22 mouse cellular contexts compared by ENCODE assay signal in genomic region chr11:73280710-73281109, GRCm38 (mm10). TPM values are rescaled to one million over a fixed set of nuclear protein-coding genes. Genes with fewer than 3 reads are reported as not detected.
DNase-seq lines count a peak whose midpoint lies in the region; ATAC-seq and TF ChIP-seq lines count a peak whose summit lies in the region.
"Had no signal": no experiment of that assay in that cellular context is flagged by ENCODE, and none has a peak within 500 bp of the region (broad histone marks: within the 10 kb centered on the region; RNA-seq: fewer than 3 reads in every experiment).

No protein-coding gene starts in this region.

- H3K4me1 ChIP-seq in hindbrain, postnatal 0 days (ENCODE audit: insufficient read depth, low read length) = no peaks in the 10 kb centered on the region
- peaks cover 23% of the 10 kb centered on the region for H3K4me1 ChIP-seq in hindbrain, embryonic 10.5 days (replicated peaks)
- H3K4me1 ChIP-seq in midbrain, embryonic 16.5 days (ENCODE audit: control insufficient read depth, insufficient read depth, low read length) = peaks cover 3% of the 10 kb centered on the region; the same call in 1 of the 2 replicates
- no peaks in the 10 kb centered on the region for H3K4me1 ChIP-seq in midbrain, embryonic 13.5 days (replicated peaks)
- peaks cover 12% of the 10 kb centered on the region for H3K4me1 ChIP-seq in neural tube, embryonic 15.5 days

- H3K4me3 ChIP-seq in hindbrain, postnatal 0 days (ENCODE audit: low read length) = no peak overlapping the region
- H3K4me3 ChIP-seq in hindbrain, embryonic 10.5 days = no peak overlapping the region
- H3K4me3 ChIP-seq in midbrain, embryonic 16.5 days (ENCODE audit: low read depth, low read length) = no peak overlapping the region
- H3K4me3 ChIP-seq in midbrain, embryonic 13.5 days (replicated peaks) = no peak overlapping the region
- H3K4me3 ChIP-seq in neural tube, embryonic 15.5 days (replicated peaks) = no peak overlapping the region

- H3K9me3 ChIP-seq in hindbrain, postnatal 0 days (ENCODE audit: low read length) = no peaks in the 10 kb centered on the region
- no peaks in the 10 kb centered on the region for H3K9me3 ChIP-seq in hindbrain, embryonic 10.5 days
- H3K9me3 ChIP-seq in midbrain, embryonic 16.5 days (replicated peaks; ENCODE audit: control insufficient read depth, low read length, poor library complexity, severe bottlenecking) = no peaks in the 10 kb centered on the region
- H3K9me3 ChIP-seq in midbrain, embryonic 13.5 days = no peaks in the 10 kb centered on the region
- no peaks in the 10 kb centered on the region for H3K9me3 ChIP-seq in neural tube, embryonic 15.5 days (replicated peaks)
- H3K9me3 ChIP-seq: hindbrain, embryonic 12.5 days had no signal

- ATAC-seq in hindbrain, postnatal 0 days = no peak
- ATAC-seq in midbrain, embryonic 16.5 days = no peak
- ATAC-seq in midbrain, embryonic 13.5 days = no peak
- no peak for ATAC-seq in neural tube, embryonic 15.5 days (ENCODE audit: low FRiP score)

- H3K9ac ChIP-seq in hindbrain, postnatal 0 days (replicated peaks; ENCODE audit: low read length) = no peak overlapping the region
- no peak overlapping the region for H3K9ac ChIP-seq in midbrain, embryonic 16.5 days (ENCODE audit: low read depth, low read length)
- no peak overlapping the region for H3K9ac ChIP-seq in midbrain, embryonic 13.5 days (replicated peaks)
- no peak overlapping the region for H3K9ac ChIP-seq in neural tube, embryonic 15.5 days (replicated peaks)
- H3K9ac ChIP-seq: hindbrain, embryonic 12.5 days; liver, postnatal 0 days had no signal

- no peaks in the 10 kb centered on the region for H3K36me3 ChIP-seq in hindbrain, postnatal 0 days (ENCODE audit: insufficient read depth, low read length)
- no peaks in the 10 kb centered on the region for H3K36me3 ChIP-seq in hindbrain, embryonic 10.5 days
- no peaks in the 10 kb centered on the region for H3K36me3 ChIP-seq in midbrain, embryonic 16.5 days (ENCODE audit: control insufficient read depth, insufficient read depth, low read length)
- no peaks in the 10 kb centered on the region for H3K36me3 ChIP-seq in midbrain, embryonic 13.5 days
- no peaks in the 10 kb centered on the region for H3K36me3 ChIP-seq in neural tube, embryonic 15.5 days
- H3K36me3 ChIP-seq: hindbrain, embryonic 12.5 days had no signal

- H3K27ac ChIP-seq in hindbrain, postnatal 0 days = no peak overlapping the region
- H3K27ac ChIP-seq in hindbrain, embryonic 10.5 days = no peak overlapping the region
- no peak overlapping the region for H3K27ac ChIP-seq in midbrain, embryonic 16.5 days (ENCODE audit: low read length)
- no peak overlapping the region for H3K27ac ChIP-seq in midbrain, embryonic 13.5 days
- no peak overlapping the region for H3K27ac ChIP-seq in neural tube, embryonic 15.5 days (replicated peaks)
- H3K27ac ChIP-seq: hindbrain, embryonic 12.5 days; stomach, postnatal 0 days had no signal

- DNase-seq in hindbrain, postnatal 0 days (ENCODE audit: low spot score) = no peak
- DNase-seq in hindbrain, embryonic 10.5 days (ENCODE audit: low spot score) = no peak
- peak; percentile 33 for DNase-seq in induced T-regulatory cell, adult 2 months (ENCODE audit: low read depth)
- DNase-seq in testis, postnatal 10 days (ENCODE audit: low spot score) = no peak
- no peak for DNase-seq in cerebellum, adult 8-10 months
- DNase-seq: gastrocnemius, postnatal 25 days; kidney, adult 9 months; layer of hippocampus, adult 9-11 months; liver, postnatal 0 days had no signal

- WGBS in hindbrain, postnatal 0 days = 53% methylated on average over 5 of the region's 5 CpGs
- 63% methylated on average over 5 of the region's 5 CpGs for WGBS in hindbrain, embryonic 10.5 days
- 79% methylated on average over 5 of the region's 5 CpGs for WGBS in midbrain, embryonic 16.5 days
- WGBS in midbrain, embryonic 13.5 days = 87% methylated on average over 5 of the region's 5 CpGs
- WGBS in neural tube, embryonic 15.5 days = 62% methylated on average over 5 of the region's 5 CpGs

- H3K27me3 ChIP-seq in hindbrain, postnatal 0 days (ENCODE audit: insufficient read depth, low read length) = no peaks in the 10 kb centered on the region
- H3K27me3 ChIP-seq in hindbrain, embryonic 10.5 days (ENCODE audit: insufficient read depth, poor library complexity, severe bottlenecking) = no peaks in the 10 kb centered on the region
- no peaks in the 10 kb centered on the region for H3K27me3 ChIP-seq in midbrain, embryonic 16.5 days (ENCODE audit: control insufficient read depth, insufficient read depth, low read depth, low read length)
- no peaks in the 10 kb centered on the region for H3K27me3 ChIP-seq in midbrain, embryonic 13.5 days
- H3K27me3 ChIP-seq in neural tube, embryonic 15.5 days (replicated peaks) = no peaks in the 10 kb centered on the region
- H3K27me3 ChIP-seq: hindbrain, embryonic 12.5 days had no signal

- TF ChIP-seq CTCF in hindbrain, postnatal 0 days (IDR thresholded peaks at IDR 0.05; ENCODE audit: low read depth) = no peak

- H3K4me2 ChIP-seq in hindbrain, postnatal 0 days (ENCODE audit: low read depth, low read length) = peak overlapping the region; percentile 50; the same call in 1 of the 2 replicates
- H3K4me2 ChIP-seq in midbrain, embryonic 16.5 days (ENCODE audit: low read length) = peak overlapping the region; percentile 56; the same call in 1 of the 2 replicates
- no peak overlapping the region for H3K4me2 ChIP-seq in midbrain, embryonic 13.5 days (replicated peaks)
- H3K4me2 ChIP-seq in neural tube, embryonic 15.5 days = peak overlapping the region; percentile 66; the same call in 1 of the 2 replicates

RNA-seq across cellular contexts. Expression of gene Trpv3, which starts 13.5 kb away (rescaled TPM):
- total RNA-seq in hindbrain, postnatal 0 days (2014; rRNA removed) = 0.36 and 0.52 TPM in 2 replicates
- 0.24 and 0.30 TPM in 2 replicates for polyA plus RNA-seq in hindbrain, postnatal 0 days (2015; fragmentation: Nextera tagmentation; extraction: Ambion mirVana)
- 0.09 TPM in 1 of 2 replicates, not detected in the other for polyA plus RNA-seq in hindbrain, embryonic 10.5 days (2016; fragmentation: Nextera tagmentation; extraction: Ambion mirVana)
- 0.19 and 0.31 TPM in 2 replicates for polyA plus RNA-seq in midbrain, embryonic 16.5 days (2015; fragmentation: Nextera tagmentation; extraction: Ambion mirVana)
- not detected in 2 replicates for polyA plus RNA-seq in midbrain, embryonic 13.5 days (2015; fragmentation: Nextera tagmentation; extraction: Ambion mirVana)
- 0.20 and 0.29 TPM in 2 replicates for polyA plus RNA-seq in neural tube, embryonic 15.5 days (2015; fragmentation: Nextera tagmentation; extraction: Ambion mirVana)
- total RNA-seq: MEL had no signal

RNA-seq across cellular contexts. Expression of gene Trpv1, which starts 46.6 kb away (rescaled TPM):
- total RNA-seq in hindbrain, postnatal 0 days (2014; rRNA removed) = 0.63 and 1.6 TPM in 2 replicates
- 0.29 and 0.30 TPM in 2 replicates for polyA plus RNA-seq in hindbrain, postnatal 0 days (2015; fragmentation: Nextera tagmentation; extraction: Ambion mirVana)
- polyA plus RNA-seq in hindbrain, embryonic 10.5 days (2016; fragmentation: Nextera tagmentation; extraction: Ambion mirVana) = not detected in 2 replicates
- 0.20 and 0.38 TPM in 2 replicates for polyA plus RNA-seq in midbrain, embryonic 16.5 days (2015; fragmentation: Nextera tagmentation; extraction: Ambion mirVana)
- 0.18 and 0.22 TPM in 2 replicates for polyA plus RNA-seq in midbrain, embryonic 13.5 days (2015; fragmentation: Nextera tagmentation; extraction: Ambion mirVana)
- 2.0 and 2.4 TPM in 2 replicates for polyA plus RNA-seq in neural tube, embryonic 15.5 days (2015; fragmentation: Nextera tagmentation; extraction: Ambion mirVana)
- total RNA-seq: MEL; neutrophil, adult 5-6 weeks had no signal
- polyA plus RNA-seq: hindbrain, embryonic 12.5 days; midbrain, embryonic 14.5 days; spleen, adult 2 months had no signal

RNA-seq across cellular contexts. Expression of gene Aspa, which starts 48.7 kb away (rescaled TPM):
- 5.9 and 7.8 TPM in 2 replicates for total RNA-seq in hindbrain, postnatal 0 days (2014; rRNA removed)
- 7.3 and 8.3 TPM in 2 replicates for polyA plus RNA-seq in hindbrain, postnatal 0 days (2015; fragmentation: Nextera tagmentation; extraction: Ambion mirVana)
- polyA plus RNA-seq in hindbrain, embryonic 10.5 days (2016; fragmentation: Nextera tagmentation; extraction: Ambion mirVana) = 0.25 TPM in 1 of 2 replicates, not detected in the other
- 0.67 and 1.8 TPM in 2 replicates for polyA plus RNA-seq in midbrain, embryonic 16.5 days (2015; fragmentation: Nextera tagmentation; extraction: Ambion mirVana)
- polyA plus RNA-seq in midbrain, embryonic 13.5 days (2015; fragmentation: Nextera tagmentation; extraction: Ambion mirVana) = 0.36 and 0.40 TPM in 2 replicates
- polyA plus RNA-seq in neural tube, embryonic 15.5 days (2015; fragmentation: Nextera tagmentation; extraction: Ambion mirVana) = 3.4 and 4.0 TPM in 2 replicates

RNA-seq across cellular contexts. Expression of gene Gm49340, which starts 48.8 kb away (rescaled TPM):
- not detected in 2 replicates for total RNA-seq in hindbrain, postnatal 0 days (2014; rRNA removed)
- not detected in 2 replicates for polyA plus RNA-seq in hindbrain, postnatal 0 days (2015; fragmentation: Nextera tagmentation; extraction: Ambion mirVana)
- polyA plus RNA-seq in hindbrain, embryonic 10.5 days (2016; fragmentation: Nextera tagmentation; extraction: Ambion mirVana) = not detected in 2 replicates
- not detected in 2 replicates for polyA plus RNA-seq in midbrain, embryonic 16.5 days (2015; fragmentation: Nextera tagmentation; extraction: Ambion mirVana)
- polyA plus RNA-seq in midbrain, embryonic 13.5 days (2015; fragmentation: Nextera tagmentation; extraction: Ambion mirVana) = not detected in 2 replicates
- polyA plus RNA-seq in neural tube, embryonic 15.5 days (2015; fragmentation: Nextera tagmentation; extraction: Ambion mirVana) = not detected in 2 replicates
- total RNA-seq: gastrocnemius, postnatal 25 days; left cerebral cortex, postnatal 4 days; MEL; neutrophil, adult 5-6 weeks had no signal
- polyA plus RNA-seq: embryonic facial prominence, embryonic 11.5 days; heart, embryonic 11.5 days; hindbrain, embryonic 12.5 days; midbrain, embryonic 14.5 days; spleen, adult 2 months; stomach, postnatal 0 days; urinary bladder, adult 2 months had no signal

RNA-seq across cellular contexts. Expression of gene Spata22, which starts 48.8 kb away (rescaled TPM):
- total RNA-seq in hindbrain, postnatal 0 days (2014; rRNA removed) = not detected in 2 replicates
- 0.33 and 0.34 TPM in 2 replicates for polyA plus RNA-seq in hindbrain, postnatal 0 days (2015; fragmentation: Nextera tagmentation; extraction: Ambion mirVana)
- not detected in 2 replicates for polyA plus RNA-seq in hindbrain, embryonic 10.5 days (2016; fragmentation: Nextera tagmentation; extraction: Ambion mirVana)
- 0.29 TPM in 1 of 2 replicates, not detected in the other for polyA plus RNA-seq in midbrain, embryonic 16.5 days (2015; fragmentation: Nextera tagmentation; extraction: Ambion mirVana)
- not detected in 2 replicates for polyA plus RNA-seq in midbrain, embryonic 13.5 days (2015; fragmentation: Nextera tagmentation; extraction: Ambion mirVana)
- polyA plus RNA-seq in neural tube, embryonic 15.5 days (2015; fragmentation: Nextera tagmentation; extraction: Ambion mirVana) = 0.12 and 0.19 TPM in 2 replicates
- total RNA-seq: gastrocnemius, postnatal 25 days; MEL; neutrophil, adult 5-6 weeks had no signal
- polyA plus RNA-seq: embryonic facial prominence, embryonic 11.5 days; heart, embryonic 11.5 days; hindbrain, embryonic 12.5 days; midbrain, embryonic 14.5 days; spleen, adult 2 months; stomach, postnatal 0 days had no signal
